ENCODE assay signal across 13 mouse cellular contexts in the genomic region with DNA sequence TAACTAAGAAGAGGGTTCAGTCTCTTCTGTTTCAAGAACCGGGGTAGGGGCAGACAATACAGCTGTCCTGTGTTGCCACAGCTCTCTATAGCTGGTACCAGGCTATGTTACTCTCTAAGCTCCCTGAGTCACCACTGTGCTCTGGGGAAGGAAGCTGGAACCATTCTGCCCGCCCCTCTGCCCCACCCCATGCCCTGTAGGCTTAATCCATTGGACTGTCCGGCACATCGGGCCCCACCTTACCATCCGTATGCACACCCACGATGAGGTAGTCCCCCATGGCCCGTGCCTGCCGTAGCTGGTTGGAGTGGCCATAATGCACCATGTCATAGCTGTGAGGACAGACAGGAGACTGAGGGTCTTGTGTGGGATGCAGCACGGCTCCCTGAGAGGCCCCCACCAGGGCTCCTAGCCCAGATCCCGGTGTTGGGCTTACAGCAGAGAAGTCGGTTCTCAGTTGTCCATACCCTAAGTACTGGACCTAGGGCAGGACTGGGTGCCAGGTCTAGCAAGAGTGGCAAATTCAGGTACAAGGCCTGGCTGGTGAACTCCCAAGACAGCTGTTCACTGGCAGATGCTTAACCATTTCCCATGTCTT. TPM values are rescaled to one million over a fixed set of nuclear protein-coding genes. Genes with fewer than 3 reads are reported as not detected.
DNase-seq lines count a peak whose midpoint lies in the region; ATAC-seq lines count a peak whose summit lies in the region.
"Had no signal": no experiment of that assay in that cellular context is flagged by ENCODE, and none has a peak within 500 bp of the region (broad histone marks: within the 10 kb centered on the region; RNA-seq: fewer than 3 reads in every experiment).

No protein-coding gene starts in this region.

- no peak overlapping the region for H3K9ac ChIP-seq in midbrain, embryonic 14.5 days (replicated peaks; ENCODE audit: low read length)
- peak overlapping the region; percentile 90 for H3K9ac ChIP-seq in intestine, embryonic 16.5 days (ENCODE audit: low read depth, low read length)
- no peak overlapping the region for H3K9ac ChIP-seq in neural tube, embryonic 14.5 days (replicated peaks; ENCODE audit: low read depth, low read length)

- ATAC-seq in midbrain, embryonic 14.5 days (ENCODE audit: low FRiP score, low TSS enrichment): no peak
- ATAC-seq in intestine, embryonic 16.5 days: no peak
- no peak for ATAC-seq in neural tube, embryonic 14.5 days (ENCODE audit: low read depth)
- ATAC-seq in granulocyte monocyte progenitor cell, adult 5-6 weeks (replicated peaks; ENCODE audit: poor library complexity, severe bottlenecking): no peak

- no peak overlapping the region for H3K27ac ChIP-seq in midbrain, embryonic 10.5 days (replicated peaks)
- no peak overlapping the region for H3K27ac ChIP-seq in midbrain, embryonic 14.5 days (replicated peaks; ENCODE audit: low read depth, low read length)
- H3K27ac ChIP-seq in intestine, embryonic 16.5 days (ENCODE audit: low read length): peak overlapping the region; percentile 45
- no peak overlapping the region for H3K27ac ChIP-seq in neural tube, embryonic 14.5 days (ENCODE audit: low read depth, low read length)
- H3K27ac ChIP-seq: embryonic facial prominence, embryonic 12.5 days had no signal

- H3K36me3 ChIP-seq in midbrain, embryonic 10.5 days: peaks cover 81% of the 10 kb centered on the region
- peaks cover 65% of the 10 kb centered on the region for H3K36me3 ChIP-seq in midbrain, embryonic 14.5 days (ENCODE audit: control insufficient read depth, insufficient read depth, low read length)
- peaks cover 37% of the 10 kb centered on the region for H3K36me3 ChIP-seq in intestine, embryonic 16.5 days (ENCODE audit: control insufficient read depth, insufficient read depth, low read length)
- peaks cover 40% of the 10 kb centered on the region for H3K36me3 ChIP-seq in neural tube, embryonic 14.5 days (ENCODE audit: control insufficient read depth, insufficient read depth, low read length)

- H3K9me3 ChIP-seq in midbrain, embryonic 10.5 days (replicated peaks): no peaks in the 10 kb centered on the region
- no peaks in the 10 kb centered on the region for H3K9me3 ChIP-seq in midbrain, embryonic 14.5 days (ENCODE audit: control insufficient read depth, low read length)
- no peaks in the 10 kb centered on the region for H3K9me3 ChIP-seq in intestine, embryonic 16.5 days (ENCODE audit: control insufficient read depth, low read length)
- H3K9me3 ChIP-seq in neural tube, embryonic 14.5 days (ENCODE audit: control insufficient read depth, low read length): no peaks in the 10 kb centered on the region
- H3K9me3 ChIP-seq: embryonic facial prominence, embryonic 12.5 days had no signal

- DNase-seq in cerebellum, adult 9-11 months: peak; percentile 55
- no peak for DNase-seq in cerebellum, adult 8-10 months
- DNase-seq in midbrain, embryonic 10.5 days (ENCODE audit: low spot score): no peak
- no peak for DNase-seq in midbrain, embryonic 14.5 days
- no peak for DNase-seq in c-Kit-positive CD71-positive TER-119-positive erythroid progenitor cells, embryonic 14.5 days (ENCODE audit: low spot score)
- DNase-seq: B cell, adult 2 months; heart, adult 18-20 months; kidney, adult 11 months; lung, postnatal 14 days had no signal

- peak overlapping the region; percentile 20; the same call in 1 of the 2 replicates for H3K4me3 ChIP-seq in midbrain, embryonic 10.5 days
- no peak overlapping the region for H3K4me3 ChIP-seq in midbrain, embryonic 14.5 days (replicated peaks; ENCODE audit: low read depth, low read length)
- H3K4me3 ChIP-seq in intestine, embryonic 16.5 days (ENCODE audit: low read length): peak overlapping the region; percentile 88
- H3K4me3 ChIP-seq in neural tube, embryonic 14.5 days (ENCODE audit: low read depth, low read length): no peak overlapping the region

- 92% methylated on average over 11 of the region's 11 CpGs for WGBS in midbrain, embryonic 10.5 days
- WGBS in midbrain, embryonic 14.5 days: 89% methylated on average over 11 of the region's 11 CpGs
- 84% methylated on average over 11 of the region's 11 CpGs for WGBS in intestine, embryonic 16.5 days
- WGBS in neural tube, embryonic 14.5 days: 92% methylated on average over 11 of the region's 11 CpGs

- no peaks in the 10 kb centered on the region for H3K27me3 ChIP-seq in midbrain, embryonic 10.5 days (ENCODE audit: low read depth, poor library complexity, severe bottlenecking)
- no peaks in the 10 kb centered on the region for H3K27me3 ChIP-seq in midbrain, embryonic 14.5 days (ENCODE audit: control insufficient read depth, insufficient read depth, low read length)
- no peaks in the 10 kb centered on the region for H3K27me3 ChIP-seq in intestine, embryonic 16.5 days (replicated peaks; ENCODE audit: control insufficient read depth, insufficient read depth, low read length)
- H3K27me3 ChIP-seq in neural tube, embryonic 14.5 days (ENCODE audit: control insufficient read depth, insufficient read depth, low read length): no peaks in the 10 kb centered on the region
- H3K27me3 ChIP-seq: embryonic facial prominence, embryonic 12.5 days had no signal

- no peak overlapping the region for H3K4me2 ChIP-seq in midbrain, embryonic 14.5 days (ENCODE audit: low read length)
- peak overlapping the region; percentile 68 for H3K4me2 ChIP-seq in intestine, embryonic 16.5 days (ENCODE audit: low read depth, low read length)
- H3K4me2 ChIP-seq in neural tube, embryonic 14.5 days (ENCODE audit: low read depth, low read length): peak overlapping the region; percentile 18; the same call in 1 of the 2 replicates

- H3K4me1 ChIP-seq in midbrain, embryonic 10.5 days: peaks cover 34% of the 10 kb centered on the region
- H3K4me1 ChIP-seq in midbrain, embryonic 14.5 days (ENCODE audit: control insufficient read depth, insufficient read depth, low read length): peaks cover 7% of the 10 kb centered on the region
- H3K4me1 ChIP-seq in intestine, embryonic 16.5 days (ENCODE audit: control insufficient read depth, insufficient read depth, low read length): peaks cover 19% of the 10 kb centered on the region
- peaks cover 12% of the 10 kb centered on the region for H3K4me1 ChIP-seq in neural tube, embryonic 14.5 days (ENCODE audit: control insufficient read depth, insufficient read depth, low read length)

RNA-seq across cellular contexts. Expression of a gene that starts 2.0 kb away (rescaled TPM):
- 140 and 151 TPM in 2 replicates for polyA plus RNA-seq in midbrain, embryonic 10.5 days (2016; fragmentation: Nextera tagmentation; extraction: Ambion mirVana)
- 148 and 181 TPM in 2 replicates for polyA plus RNA-seq in midbrain, embryonic 14.5 days (2014; fragmentation: Nextera tagmentation; extraction: Ambion mirVana)
- polyA plus RNA-seq in intestine, embryonic 16.5 days (2015; fragmentation: Nextera tagmentation; extraction: Ambion mirVana): 393 and 441 TPM in 2 replicates
- polyA plus RNA-seq in neural tube, embryonic 14.5 days (2014; fragmentation: Nextera tagmentation; extraction: Ambion mirVana): 170 and 187 TPM in 2 replicates
- 48.1 and 70.3 TPM in 2 replicates for total RNA-seq in granulocyte monocyte progenitor cell, adult 5-6 weeks (2014; fragmentation: Nextera tagmentation)
- 21.9 and 35.5 TPM in 2 replicates for total RNA-seq in granulocyte monocyte progenitor cell, adult 5-6 weeks (2017)

RNA-seq across cellular contexts. Expression of a gene that starts 7.4 kb away (rescaled TPM):
- polyA plus RNA-seq in midbrain, embryonic 10.5 days (2016; fragmentation: Nextera tagmentation; extraction: Ambion mirVana): 0.65 and 0.66 TPM in 2 replicates
- 0.77 and 0.82 TPM in 2 replicates for polyA plus RNA-seq in midbrain, embryonic 14.5 days (2014; fragmentation: Nextera tagmentation; extraction: Ambion mirVana)
- 2.7 and 3.8 TPM in 2 replicates for polyA plus RNA-seq in intestine, embryonic 16.5 days (2015; fragmentation: Nextera tagmentation; extraction: Ambion mirVana)
- 1.3 TPM in 1 of 2 replicates, not detected in the other for polyA plus RNA-seq in neural tube, embryonic 14.5 days (2014; fragmentation: Nextera tagmentation; extraction: Ambion mirVana)
- total RNA-seq in granulocyte monocyte progenitor cell, adult 5-6 weeks (2014; fragmentation: Nextera tagmentation): not detected in 2 replicates
- not detected in 2 replicates for total RNA-seq in granulocyte monocyte progenitor cell, adult 5-6 weeks (2017)
- total RNA-seq: heart, adult 18-20 months had no signal

RNA-seq across cellular contexts. Expression of a gene that starts 9.3 kb away (rescaled TPM):
- 34.2 and 37.4 TPM in 2 replicates for polyA plus RNA-seq in midbrain, embryonic 10.5 days (2016; fragmentation: Nextera tagmentation; extraction: Ambion mirVana)
- 38.4 and 39.5 TPM in 2 replicates for polyA plus RNA-seq in midbrain, embryonic 14.5 days (2014; fragmentation: Nextera tagmentation; extraction: Ambion mirVana)
- polyA plus RNA-seq in intestine, embryonic 16.5 days (2015; fragmentation: Nextera tagmentation; extraction: Ambion mirVana): 47.7 and 52.9 TPM in 2 replicates
- 42.8 and 48.2 TPM in 2 replicates for polyA plus RNA-seq in neural tube, embryonic 14.5 days (2014; fragmentation: Nextera tagmentation; extraction: Ambion mirVana)
- total RNA-seq in granulocyte monocyte progenitor cell, adult 5-6 weeks (2014; fragmentation: Nextera tagmentation): 66.1 and 81.1 TPM in 2 replicates
- total RNA-seq in granulocyte monocyte progenitor cell, adult 5-6 weeks (2017): 57.4 and 75.0 TPM in 2 replicates

RNA-seq across cellular contexts. Expression of a gene that starts 17.5 kb away (rescaled TPM):
- polyA plus RNA-seq in midbrain, embryonic 10.5 days (2016; fragmentation: Nextera tagmentation; extraction: Ambion mirVana): 216 and 231 TPM in 2 replicates
- 210 and 266 TPM in 2 replicates for polyA plus RNA-seq in midbrain, embryonic 14.5 days (2014; fragmentation: Nextera tagmentation; extraction: Ambion mirVana)
- 164 and 171 TPM in 2 replicates for polyA plus RNA-seq in intestine, embryonic 16.5 days (2015; fragmentation: Nextera tagmentation; extraction: Ambion mirVana)
- polyA plus RNA-seq in neural tube, embryonic 14.5 days (2014; fragmentation: Nextera tagmentation; extraction: Ambion mirVana): 209 and 236 TPM in 2 replicates
- 80.9 and 96.2 TPM in 2 replicates for total RNA-seq in granulocyte monocyte progenitor cell, adult 5-6 weeks (2014; fragmentation: Nextera tagmentation)
- 26.9 and 27.0 TPM in 2 replicates for total RNA-seq in granulocyte monocyte progenitor cell, adult 5-6 weeks (2017)

RNA-seq across cellular contexts. Expression of a gene that starts 17.5 kb away (rescaled TPM):
- 605 and 647 TPM in 2 replicates for polyA plus RNA-seq in midbrain, embryonic 10.5 days (2016; fragmentation: Nextera tagmentation; extraction: Ambion mirVana)
- 277 and 282 TPM in 2 replicates for polyA plus RNA-seq in midbrain, embryonic 14.5 days (2014; fragmentation: Nextera tagmentation; extraction: Ambion mirVana)
- polyA plus RNA-seq in intestine, embryonic 16.5 days (2015; fragmentation: Nextera tagmentation; extraction: Ambion mirVana): 19.6 and 86.6 TPM in 2 replicates
- 191 and 222 TPM in 2 replicates for polyA plus RNA-seq in neural tube, embryonic 14.5 days (2014; fragmentation: Nextera tagmentation; extraction: Ambion mirVana)
- 161 and 171 TPM in 2 replicates for total RNA-seq in granulocyte monocyte progenitor cell, adult 5-6 weeks (2014; fragmentation: Nextera tagmentation)
- 315 and 430 TPM in 2 replicates for total RNA-seq in granulocyte monocyte progenitor cell, adult 5-6 weeks (2017)

Comparison
In these comparisons a context has a peak if more than half of its experiments do, and no peak if none do; other contexts are left out.
1. H3K4me3 ChIP-seq: peak in midbrain, embryonic 10.5 days (single experiment) and intestine, embryonic 16.5 days (single experiment); none in midbrain, embryonic 14.5 days (single experiment) and neural tube, embryonic 14.5 days (single experiment).